Mouse (Mus musculus) olfactory bulb, adult 2 months (tissue): ENCODE measurements around the gene Clec4a3.

Experiments used
- CTCF ChIP-seq: fragments of 200-500 bp; IDR thresholded peaks from 2 replicates; pipeline ENCODE4 v1.5.1; 2012; ENCODE audit warnings: low read depth, mild to moderate bottlenecking, low read length, moderate library complexity; ENCODE audit not compliant: insufficient read depth
- POLR2A ChIP-seq: fragments of 200-500 bp; IDR thresholded peaks from 2 replicates; pipeline ENCODE4 v1.6.1; 2012; ENCODE audit warnings: mild to moderate bottlenecking, low read depth, low read length, moderate library complexity; ENCODE audit not compliant: insufficient read depth

DNA sequence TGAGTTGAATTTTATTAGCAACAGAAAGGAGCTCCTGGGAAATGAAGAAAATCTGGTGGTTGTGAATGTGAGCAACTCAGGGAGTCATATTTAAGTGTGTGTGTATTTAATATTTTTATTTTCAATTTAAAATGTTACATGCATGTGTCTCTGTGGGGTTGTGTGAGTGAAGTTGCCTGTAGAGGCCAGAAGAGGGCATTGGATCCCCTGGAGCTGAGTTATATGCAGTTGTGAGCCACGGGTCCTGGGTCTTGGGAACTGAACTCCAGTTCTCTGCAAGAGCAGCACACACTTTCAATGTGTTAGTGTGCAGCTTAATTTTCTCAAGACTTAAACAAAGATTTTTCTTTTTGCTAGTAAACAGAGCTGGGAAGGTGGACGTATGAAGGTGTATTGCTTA lies 12.2 kb downstream of the Clec4a3 start:
- TF ChIP-seq CTCF (no peak), POLR2A (no peak)
